Mouse (Mus musculus) thymus, adult 2 months (tissue): ENCODE measurements around the gene Caln1. TPM values are rescaled to one million over a fixed set of nuclear protein-coding genes. Genes with fewer than 3 reads are reported as not detected.

Source experiments
- DNase-seq: peaks from one replicate; pipeline ENCODE4 v3.0.0; 2021
- H3K27ac ChIP-seq: fragments of 200-500 bp; 2 replicates; pipeline ENCODE4 v1.5.1; 2012; ENCODE audit warnings: low read length, control low read depth; ENCODE audit not compliant: control insufficient read depth, insufficient read depth
- H3K27me3 ChIP-seq: fragments of 200-500 bp; 2 replicates; pipeline ENCODE4 v1.6.1; 2012; ENCODE audit warnings: mild to moderate bottlenecking, low read length, moderate library complexity, mixed read lengths; ENCODE audit not compliant: control insufficient read depth, insufficient read depth
- H3K36me3 ChIP-seq: fragments of 200-500 bp; 2 replicates; pipeline ENCODE4 v1.6.1; 2012; ENCODE audit warnings: mild to moderate bottlenecking, low read length, moderate library complexity; ENCODE audit not compliant: control insufficient read depth, insufficient read depth
- H3K4me1 ChIP-seq: fragments of 200-500 bp; replicated peaks from 2 replicates; pipeline ENCODE4 v1.6.1; 2012; ENCODE audit warnings: low read length; ENCODE audit not compliant: control insufficient read depth, insufficient read depth
- H3K4me3 ChIP-seq: fragments of 200-500 bp; 2 replicates; pipeline ENCODE4 v1.5.1; 2012; ENCODE audit warnings: mild to moderate bottlenecking, low read length, control low read depth, moderate library complexity; ENCODE audit not compliant: control insufficient read depth, insufficient read depth
- CTCF ChIP-seq: fragments of 200-500 bp; IDR thresholded peaks from 2 replicates; pipeline ENCODE4 v1.5.1; 2012; ENCODE audit warnings: mild to moderate bottlenecking, control low read depth, low read length, moderate library complexity, borderline replicate concordance; ENCODE audit not compliant: control insufficient read depth, poor library complexity, insufficient read depth; ENCODE audit errors: extremely low read depth
- POLR2A ChIP-seq: fragments of 200-500 bp; IDR thresholded peaks from 2 replicates; pipeline ENCODE4 v1.6.1; 2012; ENCODE audit warnings: mild to moderate bottlenecking, low read length, control low read depth, moderate library complexity; ENCODE audit not compliant: control insufficient read depth, poor library complexity, insufficient read depth; ENCODE audit errors: extremely low read depth
- WGBS: fragments of 180-500 bp; shearing (Covaris S2); methylation state at CpG from one replicate; pipeline ENCODE4 v1.1.7; 2018; 5-methylcytosine and 5-hydroxymethylcytosine counted together
- polyA plus RNA-seq: library from polyadenylated mRNA; depleted of rRNA; stranded (reverse); fragments of >200 nt; gene quantifications from 2 replicates; pipeline ENCODE4 v1.2.3, GENCODE M21; 2012

Caln1 gene
- polyA plus RNA-seq, 1 experiment = 0.01 TPM

GRCm38 (mm10) chr5:130815352-130815751, 446.1 kb downstream of the Caln1 start:
- H3K4me1 ChIP-seq = no peaks in the 10 kb centered on the region
- no peak for DNase-seq
- H3K27me3 ChIP-seq = no peaks in the 10 kb centered on the region
- no peak overlapping the region for H3K4me3 ChIP-seq
- no peaks in the 10 kb centered on the region for H3K36me3 ChIP-seq
- WGBS = 91% methylated on average over 5 of the region's 5 CpGs
- TF ChIP-seq POLR2A (no peak), CTCF (no peak)
- no peak overlapping the region for H3K27ac ChIP-seq

DNA sequence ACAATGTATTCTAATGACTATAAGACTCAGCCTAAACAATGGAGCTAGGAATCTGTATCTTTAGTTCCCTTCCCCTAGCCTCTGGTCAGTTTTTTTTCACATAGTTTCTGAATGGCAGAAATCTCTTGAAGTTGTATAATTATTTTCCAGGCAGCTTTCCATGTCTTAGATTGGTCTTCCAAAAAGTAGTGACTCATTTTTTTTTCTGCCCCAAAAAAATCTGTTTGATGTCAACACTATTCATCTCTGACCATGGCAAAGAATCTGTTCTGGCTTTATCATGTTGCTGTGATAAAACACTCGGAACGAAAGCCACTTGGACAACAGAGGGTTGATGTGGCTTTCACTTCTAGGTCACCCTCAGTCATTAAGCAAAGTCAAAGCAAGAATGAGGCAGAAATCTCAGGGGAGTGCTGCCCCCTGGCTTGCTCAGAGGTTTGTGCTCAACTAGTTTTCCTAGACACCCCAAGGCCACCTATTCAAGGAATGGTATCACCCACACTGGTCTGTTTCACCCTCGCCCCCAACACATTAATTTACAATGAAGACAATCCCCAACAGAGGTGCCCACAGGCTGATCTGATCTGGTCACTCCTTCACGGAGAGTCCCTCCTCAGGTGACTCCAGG, 450.9 kb downstream of the Caln1 start:
- H3K36me3 ChIP-seq = no peaks in the 10 kb centered on the region
- WGBS = 80% methylated on average over 4 of the region's 4 CpGs
- no peaks in the 10 kb centered on the region for H3K4me1 ChIP-seq
- H3K4me3 ChIP-seq = no peak overlapping the region
- no peaks in the 10 kb centered on the region for H3K27me3 ChIP-seq
- DNase-seq = no peak
- no peak overlapping the region for H3K27ac ChIP-seq
- TF ChIP-seq POLR2A = no peak
- no peak for TF ChIP-seq CTCF

GRCm38 (mm10) chr5:130820661-130821060, 451.4 kb downstream of the Caln1 start:
- Histone ChIP-seq H3K27me3 (no peaks in the 10 kb centered on the region), H3K4me1 (no peaks in the 10 kb centered on the region), H3K27ac (no peak overlapping the region), H3K36me3 (no peaks in the 10 kb centered on the region), H3K4me3 (no peak overlapping the region)
- 94% methylated on average over 5 of the region's 5 CpGs for WGBS
- no peak for DNase-seq
- TF ChIP-seq POLR2A (no peak), CTCF (no peak)

DNA sequence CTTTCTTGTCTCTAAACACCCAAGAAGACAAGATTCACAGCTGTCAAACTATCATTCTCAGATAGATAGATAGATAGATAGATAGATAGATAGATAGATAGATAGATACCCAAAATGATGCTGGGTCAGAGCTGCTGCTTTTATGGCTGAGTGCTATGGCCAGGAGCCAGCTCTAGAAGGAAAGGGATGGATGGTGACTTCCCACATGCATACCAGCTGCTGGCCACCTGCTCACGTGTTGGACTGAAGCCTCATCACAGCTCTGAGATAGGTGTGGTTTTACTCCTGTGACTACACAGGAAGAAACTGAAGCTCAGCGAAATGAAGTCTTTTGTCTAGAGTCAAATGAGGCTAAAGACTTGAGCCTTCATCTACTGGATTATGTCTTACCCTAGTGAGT, 456.5 kb downstream of the Caln1 start:
- 68% methylated on average over 2 of the region's 2 CpGs for WGBS
- Histone ChIP-seq H3K4me1 (no peaks in the 10 kb centered on the region), H3K27me3 (no peaks in the 10 kb centered on the region), H3K36me3 (no peaks in the 10 kb centered on the region), H3K27ac (no peak overlapping the region), H3K4me3 (no peak overlapping the region)
- DNase-seq = no peak
- TF ChIP-seq POLR2A (no peak), CTCF (no peak)

GRCm38 (mm10) chr5:130848562-130848961, 479.3 kb downstream of the Caln1 start:
- 88% methylated on average over 6 of the region's 6 CpGs for WGBS
- Histone ChIP-seq H3K36me3 (no peaks in the 10 kb centered on the region), H3K27me3 (no peaks in the 10 kb centered on the region), H3K27ac (no peak overlapping the region), H3K4me3 (no peak overlapping the region), H3K4me1 (no peaks in the 10 kb centered on the region)
- TF ChIP-seq CTCF = no peak
- TF ChIP-seq POLR2A = no peak
- DNase-seq = no peak

DNA sequence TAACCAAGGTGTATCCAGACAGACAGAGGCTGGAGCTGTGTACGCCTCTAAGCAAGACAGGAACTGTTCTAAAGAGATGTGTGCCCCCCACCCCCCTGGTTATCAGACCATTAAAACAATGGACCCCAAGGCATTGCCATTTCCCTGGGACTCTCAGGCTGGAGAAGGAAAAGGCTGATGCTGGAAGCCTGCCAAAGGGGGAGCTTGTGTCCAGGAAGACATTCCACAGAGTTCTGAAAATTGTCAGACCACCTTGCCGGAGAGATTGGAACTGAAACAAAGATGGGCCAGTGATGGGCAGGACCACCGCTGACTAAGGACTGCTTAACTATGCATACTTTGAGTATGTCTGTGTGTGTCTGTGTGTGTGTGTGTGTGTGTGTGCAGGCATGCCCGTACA, 480.4 kb downstream of the Caln1 start:
- H3K27me3 ChIP-seq = no peaks in the 10 kb centered on the region
- no peak overlapping the region for H3K27ac ChIP-seq
- no peak for DNase-seq
- WGBS = 95% methylated on average over 4 of the region's 4 CpGs
- no peaks in the 10 kb centered on the region for H3K4me1 ChIP-seq
- H3K36me3 ChIP-seq = no peaks in the 10 kb centered on the region
- no peak for TF ChIP-seq POLR2A
- no peak for TF ChIP-seq CTCF
- H3K4me3 ChIP-seq = no peak overlapping the region

DNA sequence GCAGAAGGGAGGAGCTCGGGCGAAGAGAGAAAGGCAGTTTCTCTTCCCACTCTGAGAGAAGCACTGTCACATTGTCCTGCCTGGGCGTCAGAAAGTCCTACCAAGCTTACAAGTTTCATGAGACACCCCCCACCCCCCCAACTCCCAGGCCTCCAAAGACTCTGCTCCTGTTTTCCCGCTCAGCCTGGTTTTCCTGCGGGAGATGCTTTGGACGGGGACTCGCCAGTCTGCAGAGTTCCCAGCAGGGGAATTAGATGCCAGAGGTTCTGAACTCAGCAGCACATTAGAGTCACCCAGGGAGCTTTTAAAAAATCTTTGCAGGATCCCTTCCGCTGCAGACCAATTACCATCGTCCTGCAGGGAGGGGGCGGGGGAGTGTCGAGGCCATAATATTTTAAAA, 482.9 kb downstream of the Caln1 start:
- Histone ChIP-seq H3K36me3 (no peaks in the 10 kb centered on the region), H3K4me3 (no peak overlapping the region), H3K27ac (no peak overlapping the region), H3K27me3 (no peaks in the 10 kb centered on the region), H3K4me1 (no peaks in the 10 kb centered on the region)
- 19% methylated on average over 11 of the region's 11 CpGs for WGBS
- no peak for DNase-seq
- TF ChIP-seq POLR2A (no peak), CTCF (no peak)
